Mouse (Mus musculus) C2C12 (cell line): ENCODE measurements around the gene Atp2a2. TPM values are rescaled to one million over a fixed set of nuclear protein-coding genes. Genes with fewer than 3 reads are reported as not detected.

Source experiments
- H3K27me3 ChIP-seq: one replicate; pipeline ENCODE4 v1.6.1; 2011; ENCODE audit not compliant: control insufficient read depth, insufficient read depth, insufficient read length
- H3K36me3 ChIP-seq: one replicate; pipeline ENCODE4 v1.6.1; 2011; ENCODE audit not compliant: control insufficient read depth, insufficient read depth
- H3K4me3 ChIP-seq: one replicate; pipeline ENCODE4 v1.5.1; 2011; ENCODE audit warnings: mild to moderate bottlenecking, control low read depth; ENCODE audit not compliant: poor library complexity, insufficient read depth, severe bottlenecking
- H3K79me2 ChIP-seq: one replicate; pipeline ENCODE4 v1.6.1; 2011; ENCODE audit not compliant: control insufficient read depth, insufficient read depth
- H3K79me3 ChIP-seq: one replicate; pipeline ENCODE4 v1.6.1; 2011; ENCODE audit warnings: low read depth, control low read depth
- H3ac ChIP-seq: one replicate; pipeline ENCODE3; 2011; ENCODE audit warnings: low read depth; ENCODE audit not compliant: control insufficient read depth, insufficient read length
- CEBPB ChIP-seq: IDR thresholded peaks from one replicate; pipeline ENCODE4 v1.6.1; 2011; ENCODE audit warnings: low read depth, mild to moderate bottlenecking, control low read depth, moderate library complexity
- CTCF ChIP-seq: IDR thresholded peaks from one replicate; pipeline ENCODE4 v1.5.1; 2011; ENCODE audit not compliant: control insufficient read depth, insufficient read depth, insufficient read length
- FOSL1 ChIP-seq: IDR thresholded peaks from one replicate; pipeline ENCODE4 v1.8.0; 2011; ENCODE audit warnings: mild to moderate bottlenecking, low read length; ENCODE audit not compliant: poor library complexity, insufficient read depth, severe bottlenecking
- MAX ChIP-seq: IDR thresholded peaks from one replicate; pipeline ENCODE4 v1.6.1; 2011; ENCODE audit warnings: mild to moderate bottlenecking, control low read depth
- MYOD1 ChIP-seq: IDR thresholded peaks from one replicate; pipeline ENCODE4 v1.6.1; 2011; ENCODE audit warnings: low read depth; ENCODE audit not compliant: control insufficient read depth, insufficient read length
- MYOG ChIP-seq: IDR thresholded peaks from one replicate; pipeline ENCODE4 v1.6.1; 2011; ENCODE audit not compliant: control insufficient read depth, insufficient read length; ENCODE audit errors: extremely low read depth
- USF1 ChIP-seq: IDR thresholded peaks from one replicate; pipeline ENCODE4 v1.6.1; 2011; ENCODE audit warnings: low read depth, mild to moderate bottlenecking, control low read depth, moderate library complexity
- polyA plus RNA-seq: library from polyadenylated mRNA; unstranded; fragments of >200 nt; fragmentation: generic; extraction: Trizol; gene quantifications from one replicate; pipeline ENCODE4 v1.2.1, GENCODE M21; 2012; ENCODE audit warnings: missing spikeins

The Atp2a2 gene
- polyA plus RNA-seq, 1 experiment: 101 TPM

DNA sequence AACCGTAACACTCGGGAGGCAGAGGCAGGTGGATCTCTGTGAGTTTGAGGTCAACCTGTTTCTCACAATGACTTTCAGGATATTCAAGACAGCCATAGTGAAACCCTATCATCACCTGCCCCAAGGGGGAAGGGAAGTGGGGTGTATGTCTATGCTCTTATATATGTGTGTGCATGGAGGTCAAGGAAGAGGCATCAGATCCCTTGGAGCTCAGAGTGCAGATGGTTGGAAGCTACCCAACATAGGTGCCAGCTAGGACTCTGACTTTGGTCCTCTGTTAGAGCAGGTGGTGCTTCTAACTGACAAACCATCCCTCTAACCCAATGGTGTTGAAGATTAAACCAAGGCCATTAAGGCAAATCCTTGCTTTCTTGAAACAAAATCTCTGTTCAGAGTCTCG lies 24.5 kb downstream of the Atp2a2 start:
- Histone ChIP-seq H3K36me3 (peaks cover 89% of the 10 kb centered on the region), H3K4me3 (no peak overlapping the region), H3ac (no peak overlapping the region), H3K27me3 (no peaks in the 10 kb centered on the region), H3K79me2 (peaks cover 72% of the 10 kb centered on the region), H3K79me3 (peaks cover 36% of the 10 kb centered on the region)
- no peak for TF ChIP-seq MAX
- TF ChIP-seq MYOG: no peak
- TF ChIP-seq FOSL1: no peak
- TF ChIP-seq USF1: no peak
- no peak for TF ChIP-seq CEBPB
- no peak for TF ChIP-seq MYOD1
- TF ChIP-seq CTCF: no peak

- peaks cover 86% of the 10 kb centered on the region for H3K36me3 ChIP-seq
- TF ChIP-seq CEBPB (no peak), MYOG (no peak), USF1 (no peak), MYOD1 (no peak), FOSL1 (no peak), MAX (no peak), CTCF (no peak)
- H3K79me3 ChIP-seq: peaks cover 36% of the 10 kb centered on the region
- H3K79me2 ChIP-seq: peaks cover 69% of the 10 kb centered on the region
- H3K27me3 ChIP-seq: no peaks in the 10 kb centered on the region
- H3ac ChIP-seq: no peak overlapping the region
- no peak overlapping the region for H3K4me3 ChIP-seq
These were observed 25.9 kb downstream of the Atp2a2 start for GRCm38 (mm10) chr5:122476078-122476477.

DNA sequence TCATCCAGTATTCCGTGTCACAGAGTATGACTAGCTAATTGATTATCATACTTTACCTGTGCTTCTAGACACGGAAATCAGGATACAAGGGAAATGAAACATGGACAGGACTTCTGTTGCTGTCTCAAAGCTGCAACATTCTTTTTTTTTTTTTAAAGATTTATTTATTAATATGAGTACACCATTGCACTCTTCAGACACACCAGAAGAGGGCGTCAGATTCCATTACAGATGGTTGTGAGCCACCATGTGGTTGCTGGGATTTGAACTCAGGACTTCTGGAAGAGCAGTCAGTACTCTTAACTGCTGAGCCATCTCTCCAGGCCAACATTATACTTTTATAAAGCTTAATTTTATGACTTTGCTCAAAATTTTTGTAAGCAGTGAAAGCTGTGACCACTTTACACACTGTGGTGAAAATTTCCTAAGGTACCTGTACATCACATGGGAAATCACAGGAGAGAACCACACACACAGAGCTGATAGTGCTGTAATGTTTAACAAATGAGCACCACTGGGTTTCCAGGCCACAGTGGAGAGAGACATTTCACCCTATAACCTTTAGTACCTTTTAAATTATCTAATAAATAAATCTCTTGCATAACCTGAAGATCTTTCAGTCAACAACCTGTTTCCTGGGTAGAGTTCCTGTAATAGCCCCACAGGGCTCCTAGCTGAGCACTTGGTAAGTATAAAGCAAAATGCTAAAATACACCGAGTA lies 27.2 kb downstream of the Atp2a2 start:
- no peak for TF ChIP-seq MYOG
- no peak for TF ChIP-seq FOSL1
- no peak for TF ChIP-seq MAX
- no peak for TF ChIP-seq MYOD1
- no peak for TF ChIP-seq USF1
- no peak for TF ChIP-seq CTCF
- no peak for TF ChIP-seq CEBPB
- Histone ChIP-seq H3K79me2 (peaks cover 63% of the 10 kb centered on the region), H3ac (no peak overlapping the region), H3K27me3 (no peaks in the 10 kb centered on the region), H3K36me3 (peaks cover 86% of the 10 kb centered on the region), H3K4me3 (no peak overlapping the region), H3K79me3 (peaks cover 36% of the 10 kb centered on the region)

DNA sequence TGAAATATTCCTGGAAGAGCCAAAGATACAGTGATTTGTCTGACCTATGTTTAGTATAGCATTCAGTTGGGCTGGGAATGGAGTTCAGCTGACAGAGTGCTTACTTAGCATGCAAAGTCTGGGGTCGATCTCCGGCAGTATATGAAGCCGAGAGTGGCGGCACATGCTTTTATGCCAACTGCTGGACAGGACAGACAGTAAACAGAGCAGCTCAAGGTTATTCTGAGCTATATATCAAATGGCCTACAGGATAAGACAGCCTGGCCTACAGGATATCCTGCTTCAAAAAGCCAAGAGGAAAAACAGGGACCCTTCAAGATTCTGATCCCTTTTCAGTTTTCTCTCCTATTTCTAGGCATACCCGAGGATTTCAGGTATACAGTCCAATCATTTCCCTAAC lies 30.4 kb downstream of the Atp2a2 start:
- TF ChIP-seq USF1 (no peak), MYOD1 (no peak), MAX (no peak), MYOG (no peak)
- no peaks in the 10 kb centered on the region for H3K27me3 ChIP-seq
- peaks cover 36% of the 10 kb centered on the region for H3K79me2 ChIP-seq
- H3ac ChIP-seq: no peak overlapping the region
- H3K36me3 ChIP-seq: peaks cover 89% of the 10 kb centered on the region
- no peak overlapping the region for H3K4me3 ChIP-seq
- peaks cover 24% of the 10 kb centered on the region for H3K79me3 ChIP-seq

DNA sequence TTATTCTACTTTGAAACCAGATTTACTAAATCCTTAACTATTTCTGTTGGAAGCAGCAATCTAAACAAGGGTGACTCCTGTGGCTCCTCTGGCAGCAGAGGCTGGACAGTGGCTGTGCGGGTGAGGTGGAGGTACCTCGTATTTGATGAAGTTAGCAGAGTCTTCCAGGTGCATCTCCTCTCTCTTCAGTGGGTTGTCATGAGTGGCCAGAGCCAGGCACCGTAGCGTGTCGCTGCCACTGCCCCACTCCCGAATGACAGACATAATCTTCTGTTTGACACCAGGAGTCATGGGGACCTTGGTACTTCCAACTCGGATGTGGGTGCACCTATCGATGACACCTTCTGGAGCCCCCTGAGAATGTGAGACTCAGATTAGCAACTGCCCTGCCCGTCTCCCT lies 40.6 kb downstream of the Atp2a2 start:
- no peaks in the 10 kb centered on the region for H3K79me3 ChIP-seq
- no peaks in the 10 kb centered on the region for H3K27me3 ChIP-seq
- TF ChIP-seq USF1 (no peak), CTCF (no peak), CEBPB (no peak), MAX (no peak), MYOD1 (no peak), MYOG (no peak), FOSL1 (no peak)
- H3ac ChIP-seq: no peak overlapping the region
- no peak overlapping the region for H3K4me3 ChIP-seq
- peaks cover 93% of the 10 kb centered on the region for H3K36me3 ChIP-seq
- H3K79me2 ChIP-seq: no peaks in the 10 kb centered on the region

DNA sequence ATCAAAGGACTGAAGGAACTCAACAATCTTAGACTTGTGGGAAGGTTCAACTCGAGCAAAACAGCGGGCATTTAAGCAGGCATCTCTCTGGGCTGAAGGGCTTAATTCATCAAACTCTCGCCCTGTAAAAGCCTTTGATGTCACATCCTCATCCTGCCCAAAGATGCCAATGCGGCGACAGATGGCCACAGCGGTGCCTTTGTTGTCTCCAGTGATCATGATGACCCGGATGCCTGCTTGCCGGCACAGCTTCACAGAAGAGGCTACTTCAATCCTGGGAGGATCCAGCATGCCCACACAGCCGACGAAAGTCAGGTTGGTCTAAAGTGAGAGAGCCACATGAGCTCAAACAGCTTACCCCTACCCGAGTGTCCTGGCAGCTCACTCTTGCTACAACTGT lies 41.4 kb downstream of the Atp2a2 start:
- no peak for TF ChIP-seq USF1
- no peak for TF ChIP-seq FOSL1
- TF ChIP-seq MYOG: no peak
- no peak for TF ChIP-seq MYOD1
- TF ChIP-seq CTCF: no peak

More for the DNA sequence above, 41.4 kb downstream of the Atp2a2 start:
- H3K79me3 ChIP-seq: no peaks in the 10 kb centered on the region
- no peaks in the 10 kb centered on the region for H3K27me3 ChIP-seq
- H3ac ChIP-seq: no peak overlapping the region
- no peaks in the 10 kb centered on the region for H3K79me2 ChIP-seq
- H3K4me3 ChIP-seq: no peak overlapping the region
- peaks cover 93% of the 10 kb centered on the region for H3K36me3 ChIP-seq
